Mouse (Mus musculus) CH12.LX (cell line): ENCODE data around the gene Naa38. TPM values are rescaled to one million over a fixed set of nuclear protein-coding genes. Genes with fewer than 3 reads are reported as not detected.

ENCODE experiments used
- DNase-seq: peaks from one replicate; pipeline ENCODE4 v3.0.0-alpha.2; 2013; ENCODE audit errors: extremely low read depth
- H3K27ac ChIP-seq: 2 replicates; pipeline ENCODE4 v1.5.1; 2012; ENCODE audit warnings: low read depth, mild to moderate bottlenecking, control low read depth, moderate library complexity; ENCODE audit not compliant: insufficient read depth
- H3K27me3 ChIP-seq: replicated peaks from 2 replicates; pipeline ENCODE3; 2012; ENCODE audit warnings: inconsistent platforms
- H3K36me3 ChIP-seq, 2 experiments: replicated peaks in 1 of 2; 2 replicates each; pipeline versions ENCODE3 to v1.6.1; 2012; ENCODE audit warnings: inconsistent platforms in 1 of 2, low read length in 1 of 2, mild to moderate bottlenecking in 1 of 2, mixed read lengths in 1 of 2, moderate library complexity in 1 of 2; ENCODE audit not compliant: control insufficient read depth in 1 of 2, insufficient read depth in 1 of 2
- H3K4me1 ChIP-seq, 2 experiments: 2 replicates each; pipeline ENCODE4 v1.6.1; 2012; ENCODE audit warnings: inconsistent platforms in 1 of 2, moderate library complexity in 1 of 2; ENCODE audit not compliant: insufficient read depth in 2 of 2, control insufficient read depth in 1 of 2
- H3K4me2 ChIP-seq: 2 replicates; pipeline ENCODE4 v1.6.1; 2012; ENCODE audit warnings: low read depth, mild to moderate bottlenecking, control low read depth; ENCODE audit not compliant: poor library complexity, insufficient read depth, severe bottlenecking
- H3K4me3 ChIP-seq, 3 experiments: fragments of 150-350 bp in 1 of 3; sonication (generic) in 1 of 3; replicated peaks in 1 of 3; 2 replicates each; pipeline versions ENCODE3 to v1.5.1; 2011 to 2012; ENCODE audit warnings: low read depth in 2 of 3, low read length in 2 of 3, mild to moderate bottlenecking in 2 of 3, moderate library complexity in 2 of 3, control low read depth in 1 of 3, improper control_type of control experiment in 1 of 3, inconsistent platforms in 1 of 3, mixed read lengths in 1 of 3; ENCODE audit not compliant: poor library complexity in 1 of 3
- H3K79me2 ChIP-seq: replicated peaks from 2 replicates; pipeline ENCODE4 v1.6.1; 2012; ENCODE audit warnings: mild to moderate bottlenecking, moderate library complexity; ENCODE audit not compliant: control insufficient read depth, poor library complexity, insufficient read depth, severe bottlenecking; ENCODE audit errors: extremely low read depth
- H3K9ac ChIP-seq: 2 replicates; pipeline ENCODE4 v1.6.1; 2012; ENCODE audit warnings: low read depth, mild to moderate bottlenecking, control low read depth, moderate library complexity; ENCODE audit not compliant: insufficient read depth
- H3K9me3 ChIP-seq: replicated peaks from 2 replicates; pipeline ENCODE3; 2012; ENCODE audit warnings: low read length, inconsistent platforms, mixed read lengths
- BHLHE40 ChIP-seq: IDR thresholded peaks from 2 replicates; pipeline ENCODE4 v1.6.1; 2011; ENCODE audit warnings: mild to moderate bottlenecking, low read depth, low read length, improper control_type of control experiment
- CHD1 ChIP-seq: IDR thresholded peaks from 2 replicates; pipeline ENCODE4 v1.6.1; 2012; ENCODE audit warnings: low read depth, low read length, improper control_type of control experiment, inconsistent platforms
- CHD2 ChIP-seq: IDR thresholded peaks from 2 replicates; pipeline ENCODE4 v1.6.1; 2011; ENCODE audit warnings: low read length, improper control_type of control experiment
- ELF1 ChIP-seq: IDR thresholded peaks from 2 replicates; pipeline ENCODE4 v1.6.1; 2014; ENCODE audit warnings: low read depth, mild to moderate bottlenecking, inconsistent platforms, low read length, improper control_type of control experiment
- EP300 ChIP-seq: IDR thresholded peaks from 2 replicates; pipeline ENCODE4 v1.6.1; 2011; ENCODE audit warnings: low read length, improper control_type of control experiment
- ETS1 ChIP-seq: conservative IDR thresholded peaks from 2 replicates; pipeline ENCODE4 v1.6.1; 2012; ENCODE audit warnings: low read depth, mild to moderate bottlenecking, inconsistent platforms, low read length, improper control_type of control experiment, moderate library complexity
- GABPA ChIP-seq: IDR thresholded peaks from 2 replicates; pipeline ENCODE4 v1.6.1; 2012; ENCODE audit warnings: low read depth, low read length, improper control_type of control experiment, inconsistent platforms; ENCODE audit not compliant: insufficient replicate concordance
- HCFC1 ChIP-seq: IDR thresholded peaks from 2 replicates; pipeline ENCODE4 v1.6.1; 2012; ENCODE audit warnings: low read depth, mild to moderate bottlenecking, inconsistent platforms, low read length, improper control_type of control experiment
- IRF4 ChIP-seq: IDR thresholded peaks from 2 replicates; pipeline ENCODE4 v1.6.1; 2014; ENCODE audit warnings: low read depth, mild to moderate bottlenecking, inconsistent platforms, low read length, improper control_type of control experiment
- JUN ChIP-seq: IDR thresholded peaks from 2 replicates; pipeline ENCODE4 v1.6.1; 2011; ENCODE audit warnings: low read depth, mild to moderate bottlenecking, low read length, improper control_type of control experiment, moderate library complexity; ENCODE audit not compliant: insufficient read depth
- KAT2A ChIP-seq: IDR thresholded peaks from 2 replicates; pipeline ENCODE4 v1.6.1; 2012; ENCODE audit warnings: low read length, improper control_type of control experiment, inconsistent platforms; ENCODE audit not compliant: insufficient replicate concordance
- MAFK ChIP-seq: IDR thresholded peaks from 2 replicates; pipeline ENCODE4 v1.6.1; 2011; ENCODE audit warnings: low read length, improper control_type of control experiment; ENCODE audit not compliant: insufficient replicate concordance
- MAZ ChIP-seq: IDR thresholded peaks from 2 replicates; pipeline ENCODE4 v1.6.1; 2012; ENCODE audit warnings: low read depth, mild to moderate bottlenecking, inconsistent platforms, low read length, improper control_type of control experiment, moderate library complexity
- MXI1 ChIP-seq: IDR thresholded peaks from 2 replicates; pipeline ENCODE4 v1.6.1; 2011; ENCODE audit warnings: mild to moderate bottlenecking, low read depth, low read length, improper control_type of control experiment
- NRF1 ChIP-seq: IDR thresholded peaks from 2 replicates; pipeline ENCODE4 v1.6.1; 2014; ENCODE audit warnings: low read depth, mild to moderate bottlenecking, inconsistent platforms, low read length, improper control_type of control experiment, moderate library complexity
- PAX5 ChIP-seq: IDR thresholded peaks from 2 replicates; pipeline ENCODE4 v1.6.1; 2012; ENCODE audit warnings: low read length, inconsistent platforms, mixed read lengths
- RAD21 ChIP-seq: IDR thresholded peaks from 2 replicates; pipeline ENCODE4 v1.6.1; 2011; ENCODE audit warnings: low read depth, mild to moderate bottlenecking, low read length, improper control_type of control experiment, moderate library complexity
- RCOR1 ChIP-seq: conservative IDR thresholded peaks from 2 replicates; pipeline ENCODE4 v1.6.1; 2012; ENCODE audit warnings: low read depth, mild to moderate bottlenecking, inconsistent platforms, low read length, improper control_type of control experiment
- SIN3A ChIP-seq: IDR thresholded peaks from 2 replicates; pipeline ENCODE4 v1.6.1; 2012; ENCODE audit warnings: low read length, improper control_type of control experiment, inconsistent platforms
- SMC3 ChIP-seq: IDR thresholded peaks from 2 replicates; pipeline ENCODE4 v1.6.1; 2011; ENCODE audit warnings: low read depth, low read length, improper control_type of control experiment
- TBP ChIP-seq: conservative IDR thresholded peaks from 2 replicates; pipeline ENCODE4 v1.6.1; 2011; ENCODE audit warnings: low read depth, low read length, improper control_type of control experiment
- UBTF ChIP-seq: IDR thresholded peaks from 2 replicates; pipeline ENCODE4 v1.6.1; 2012; ENCODE audit warnings: low read depth, mild to moderate bottlenecking, inconsistent platforms, low read length, improper control_type of control experiment, moderate library complexity
- USF1 ChIP-seq: IDR thresholded peaks from 2 replicates; pipeline ENCODE4 v1.6.1; 2014; ENCODE audit warnings: low read depth, mild to moderate bottlenecking, inconsistent platforms, low read length, improper control_type of control experiment
- ZC3H11A ChIP-seq: IDR thresholded peaks from 2 replicates; pipeline ENCODE4 v1.6.1; 2012; ENCODE audit warnings: low read depth, mild to moderate bottlenecking, inconsistent platforms, low read length, improper control_type of control experiment
- ZMIZ1 ChIP-seq: IDR thresholded peaks from 2 replicates; pipeline ENCODE4 v1.6.1; 2012; ENCODE audit warnings: low read depth, mild to moderate bottlenecking, inconsistent platforms, low read length, improper control_type of control experiment
- ZNF384 ChIP-seq: IDR thresholded peaks from 2 replicates; pipeline ENCODE4 v1.6.1; 2012; ENCODE audit warnings: low read depth, low read length, improper control_type of control experiment, inconsistent platforms
- dilution Hi-C: fragments of 300-500 bp; cut with MboI; formaldehyde crosslinking; loops from 2 replicates; pipeline ENCODE4 v1.14.3; 2020; ENCODE audit warnings: low sequenced_read_pairs; ENCODE audit not compliant: extremely low pct_unique_long_range_greater_than_20kb, extremely low pct_ligation_motif_present
- in situ Hi-C: fragments of 300-500 bp; cut with MboI; formaldehyde crosslinking; loops from 3 replicates; pipeline ENCODE4 v1.14.3; 2019; ENCODE audit warnings: low sequenced_read_pairs, low pct_ligation_motif_present, low pct_unique_long_range_greater_than_20kb, mixed read lengths
- polyA plus RNA-seq: library from polyadenylated mRNA; unstranded; fragments of >175 nt; gene quantifications from 2 replicates; pipeline ENCODE4 v1.2.1, GENCODE M21; 2012; ENCODE audit warnings: low read depth; ENCODE audit not compliant: insufficient read length
- total RNA-seq, 2 experiments: library from RNA; depleted of rRNA; stranded (reverse); fragments of 300-350 nt in 1 of 2; fragments of >200 nt in 1 of 2; gene quantifications; 2 replicates each; pipeline ENCODE4 v1.2.3; 2012 to 2014

Gene Naa38
- total and polyA plus RNA-seq, 3 experiments, result 153 to 201 (median 193) TPM

- Histone ChIP-seq H3K4me1 (no peaks in the 10 kb centered on the region), H3K9ac (no peak overlapping the region), H3K36me3 (peaks cover 77 to 98% of the 10 kb centered on the region in 2 experiments), H3K9me3 (no peaks in the 10 kb centered on the region), H3K27ac (no peak overlapping the region), H3K4me2 (no peak overlapping the region), H3K4me3 (no peak overlapping the region), H3K27me3 (no peaks in the 10 kb centered on the region), H3K79me2 (no peaks in the 10 kb centered on the region)
- dilution Hi-C loops, result no loop called here
- in situ Hi-C loops, result no loop called here
- DNase-seq, result no peak
- no peak for TF ChIP-seq MAZ
- no peak for TF ChIP-seq MXI1
- no peak for TF ChIP-seq ELF1
- no peak for TF ChIP-seq JUN
- TF ChIP-seq ZMIZ1, result no peak
- TF ChIP-seq ZC3H11A, result no peak
- TF ChIP-seq UBTF, result no peak
- no peak for TF ChIP-seq BHLHE40
- TF ChIP-seq HCFC1, result no peak
- TF ChIP-seq USF1, result no peak
- TF ChIP-seq ZNF384, result no peak
- no peak for TF ChIP-seq EP300
- TF ChIP-seq ETS1, result no peak
Measured at GRCm38 (mm10) chr11:69356544-69356943, 38.7 kb upstream of the Naa38 start.

- H3K27me3 ChIP-seq, result no peaks in the 10 kb centered on the region
- TF ChIP-seq MAZ (no peak), NRF1 (no peak), KAT2A (no peak), ZMIZ1 (no peak), PAX5 (no peak), CHD2 (no peak), RCOR1 (no peak), IRF4 (no peak), GABPA (no peak), TBP (no peak), ELF1 (no peak), RAD21 (no peak), ETS1 (no peak), MAFK (no peak), ZNF384 (no peak), SIN3A (no peak), CHD1 (no peak), MXI1 (no peak), SMC3 (no peak)
- TF ChIP-seq, all 38 proteins: peak for 0
- H3K4me2 ChIP-seq, result no peak overlapping the region
- no peak overlapping the region for H3K9ac ChIP-seq
- H3K79me2 ChIP-seq, result no peaks in the 10 kb centered on the region
- in situ Hi-C loops, result no loop called here
- dilution Hi-C loops, result no loop called here
- no peak for DNase-seq
- no peak overlapping the region for H3K27ac ChIP-seq
- no peak overlapping the region for H3K4me3 ChIP-seq
- H3K4me1 ChIP-seq, result peaks cover 0 to 2% of the 10 kb centered on the region in 2 experiments; a peak in 1 of 4 replicates
- H3K9me3 ChIP-seq, result no peaks in the 10 kb centered on the region
- H3K36me3 ChIP-seq, result peaks cover 75 to 98% of the 10 kb centered on the region in 2 experiments
Measured at GRCm38 (mm10) chr11:69357690-69358089, 37.6 kb upstream of the Naa38 start.
